Mouse (Mus musculus) heart, embryonic 13.5 days (tissue): Measurements from ENCODE around the gene Plagl1. TPM values are rescaled to one million over a fixed set of nuclear protein-coding genes. Genes with fewer than 3 reads are reported as not detected.

ENCODE experiments used
- ATAC-seq: fragments of 200-750 bp; cut with Nextera tagmentation; 2 replicates; pipeline ENCODE4 v1.8.0; 2017; ENCODE audit warnings: moderate TSS enrichment; ENCODE audit not compliant: insufficient number of reproducible peaks, low FRiP score, low TSS enrichment; ENCODE audit errors: extremely low read depth
- H3K27ac ChIP-seq: fragments of 300-500 bp; sonication (generic); replicated peaks from 2 replicates; pipeline ENCODE4 v1.5.1; 2015; ENCODE audit warnings: moderate library complexity, mild to moderate bottlenecking, inconsistent platforms
- H3K27me3 ChIP-seq: fragments of 300-500 bp; sonication (generic); replicated peaks from 2 replicates; pipeline ENCODE4 v1.6.1; 2015; ENCODE audit warnings: mild to moderate bottlenecking, inconsistent platforms
- H3K36me3 ChIP-seq: fragments of 300-500 bp; sonication (generic); 2 replicates; pipeline ENCODE4 v1.6.1; 2015; ENCODE audit warnings: mild to moderate bottlenecking, inconsistent platforms
- H3K4me1 ChIP-seq: fragments of 300-500 bp; sonication (generic); 2 replicates; pipeline ENCODE4 v1.6.1; 2015; ENCODE audit warnings: inconsistent platforms
- H3K4me2 ChIP-seq: fragments of 300-500 bp; sonication (generic); 2 replicates; pipeline ENCODE4 v1.6.1; 2015; ENCODE audit warnings: inconsistent platforms, mild to moderate bottlenecking, moderate library complexity
- H3K4me3 ChIP-seq: fragments of 300-500 bp; sonication (generic); 2 replicates; pipeline ENCODE4 v1.5.1; 2015; ENCODE audit warnings: moderate library complexity, mild to moderate bottlenecking, inconsistent platforms
- H3K9ac ChIP-seq: fragments of 300-500 bp; sonication (generic); 2 replicates; pipeline ENCODE4 v1.6.1; 2015; ENCODE audit warnings: inconsistent platforms, mild to moderate bottlenecking, moderate library complexity
- H3K9me3 ChIP-seq: fragments of 300-500 bp; sonication (generic); 2 replicates; pipeline ENCODE4 v1.6.1; 2016; ENCODE audit warnings: inconsistent platforms
- WGBS: fragments of 180-500 bp; shearing (Covaris S2); methylation state at CpG from one replicate; pipeline ENCODE4 v1.1.7; 2015; ENCODE audit warnings: mixed read lengths; 5-methylcytosine and 5-hydroxymethylcytosine counted together
- polyA plus RNA-seq: library from polyadenylated mRNA; unstranded; fragments of >200 nt; fragmentation: Nextera tagmentation; extraction: Ambion mirVana; gene quantifications from 2 replicates; pipeline ENCODE4 v1.2.1, GENCODE M21; 2015

The Plagl1 gene
- polyA plus RNA-seq, 1 experiment from 2014 or later: 217 TPM

DNA sequence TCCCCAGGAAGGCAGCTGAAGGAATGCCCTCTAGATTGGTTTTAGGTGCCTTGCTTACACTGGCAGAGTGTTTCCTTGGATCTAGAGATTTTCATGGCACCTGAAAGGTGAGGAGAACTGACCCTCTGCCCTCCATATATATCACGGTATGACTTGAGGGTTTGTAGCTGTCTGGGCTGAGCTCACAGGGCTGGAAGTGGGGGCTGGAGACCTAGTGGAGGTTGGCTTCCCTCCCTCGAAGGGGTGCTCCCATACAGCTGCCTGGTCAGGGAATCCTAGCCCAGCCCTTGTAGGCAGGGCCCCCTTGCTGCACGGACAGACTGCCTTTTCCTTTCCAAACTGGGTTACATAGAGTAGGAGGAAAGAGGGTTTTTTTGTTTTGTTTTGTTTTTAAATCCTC is 52.5 kb downstream of the Plagl1 start:
- peak overlapping the region; percentile 66 for H3K27ac ChIP-seq
- whole genome bisulfite sequencing: 29% methylated on average over 3 of the region's 3 CpGs

DNA sequence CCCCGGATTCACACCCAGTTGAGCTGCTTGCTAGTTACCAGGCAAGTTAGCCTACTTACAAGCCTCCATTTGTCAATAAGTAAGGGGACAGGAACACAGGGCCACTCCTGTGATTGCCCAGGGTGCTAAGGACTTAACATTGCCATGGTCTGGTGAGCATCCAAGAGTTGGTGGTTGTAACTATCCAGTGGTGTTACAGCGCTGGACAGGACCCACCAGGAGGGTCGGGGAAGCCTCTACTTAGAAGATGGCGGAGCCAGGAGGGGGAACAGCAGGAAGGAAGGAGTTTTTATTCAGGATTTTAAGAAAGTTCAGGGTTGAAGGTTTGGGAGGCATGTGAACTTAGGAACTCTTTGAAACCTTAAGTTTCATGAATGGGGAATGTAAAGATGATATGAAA is 53.3 kb downstream of the Plagl1 start:
- H3K36me3 ChIP-seq: peaks cover 55% of the 10 kb centered on the region
- no peak for ATAC-seq
- H3K27me3 ChIP-seq: no peaks in the 10 kb centered on the region
- no peaks in the 10 kb centered on the region for H3K9me3 ChIP-seq
- H3K4me2 ChIP-seq: no peak overlapping the region
- H3K9ac ChIP-seq: no peak overlapping the region
- H3K4me1 ChIP-seq: peaks cover 85% of the 10 kb centered on the region
- H3K27ac ChIP-seq: no peak overlapping the region
- whole genome bisulfite sequencing: 79% methylated on average over 4 of the region's 4 CpGs
- no peak overlapping the region for H3K4me3 ChIP-seq

More for the DNA sequence above, 52.5 kb downstream of the Plagl1 start:
- no peak for ATAC-seq
- Histone ChIP-seq H3K9me3 (no peaks in the 10 kb centered on the region), H3K27me3 (no peaks in the 10 kb centered on the region), H3K4me3 (no peak overlapping the region), H3K4me2 (no peak overlapping the region), H3K36me3 (peaks cover 54% of the 10 kb centered on the region), H3K9ac (peak overlapping the region; percentile 40), H3K4me1 (peaks cover 85% of the 10 kb centered on the region)

DNA sequence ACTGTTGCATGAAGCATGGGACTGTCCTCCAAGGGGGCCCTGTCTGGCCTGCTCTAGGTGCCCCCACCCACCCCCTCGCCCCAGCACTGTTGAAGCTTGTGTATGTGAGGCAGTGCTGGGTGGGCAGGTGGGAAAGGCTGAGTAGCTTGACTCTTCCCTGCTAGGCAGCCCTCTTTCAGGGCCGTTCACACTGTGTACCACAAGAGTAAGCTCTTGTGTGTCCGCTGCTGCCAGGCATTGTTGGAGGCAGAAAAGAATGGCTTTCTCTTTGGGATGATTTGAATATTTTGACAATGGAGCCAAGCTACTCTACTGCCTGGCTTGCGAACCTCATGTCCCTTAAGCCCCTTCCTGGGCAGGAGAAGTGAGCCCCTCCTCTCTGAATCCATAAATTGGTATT is 54.7 kb downstream of the Plagl1 start:
- H3K4me2 ChIP-seq: no peak overlapping the region
- no peak overlapping the region for H3K9ac ChIP-seq
- H3K4me3 ChIP-seq: no peak overlapping the region
- peaks cover 77% of the 10 kb centered on the region for H3K4me1 ChIP-seq
- no peaks in the 10 kb centered on the region for H3K27me3 ChIP-seq
- H3K9me3 ChIP-seq: no peaks in the 10 kb centered on the region
- H3K27ac ChIP-seq: peak overlapping the region; percentile 49; the same call in 1 of the 2 replicates
- whole genome bisulfite sequencing: 67% methylated on average over 4 of the region's 4 CpGs
- no peak for ATAC-seq
- H3K36me3 ChIP-seq: peaks cover 57% of the 10 kb centered on the region

- no peak overlapping the region for H3K4me3 ChIP-seq
- peak overlapping the region; percentile 90 for H3K27ac ChIP-seq
- H3K9me3 ChIP-seq: no peaks in the 10 kb centered on the region
- WGBS: 25% methylated on average over 9 of the region's 9 CpGs
- H3K27me3 ChIP-seq: no peaks in the 10 kb centered on the region
- H3K4me1 ChIP-seq: peaks cover 74% of the 10 kb centered on the region
- H3K9ac ChIP-seq: peak overlapping the region; percentile 51; the same call in 1 of the 2 replicates
- H3K4me2 ChIP-seq: peak overlapping the region; percentile 13
- peaks cover 72% of the 10 kb centered on the region for H3K36me3 ChIP-seq
- ATAC-seq: peak; percentile 19; the same call in 1 of the 2 replicates
These were observed 56.7 kb downstream of the Plagl1 start for GRCm38 (mm10) chr10:13116706-13117665.

- peak overlapping the region; percentile 90 for H3K27ac ChIP-seq
- H3K4me2 ChIP-seq: no peak overlapping the region
- H3K27me3 ChIP-seq: no peaks in the 10 kb centered on the region
- no peak for ATAC-seq
- H3K9me3 ChIP-seq: no peaks in the 10 kb centered on the region
- 55% methylated on average over 7 of the region's 7 CpGs for WGBS
- no peak overlapping the region for H3K9ac ChIP-seq
- peaks cover 62% of the 10 kb centered on the region for H3K4me1 ChIP-seq
- H3K36me3 ChIP-seq: peaks cover 64% of the 10 kb centered on the region
- no peak overlapping the region for H3K4me3 ChIP-seq
These were observed 57.9 kb downstream of the Plagl1 start for GRCm38 (mm10) chr10:13118024-13118769.

- H3K27me3 ChIP-seq: no peaks in the 10 kb centered on the region
- H3K4me2 ChIP-seq: no peak overlapping the region
- H3K4me1 ChIP-seq: peaks cover 60% of the 10 kb centered on the region
- peak overlapping the region; percentile 90; the same call in 1 of the 2 replicates for H3K27ac ChIP-seq
- ATAC-seq: no peak
- H3K4me3 ChIP-seq: no peak overlapping the region
- no peaks in the 10 kb centered on the region for H3K9me3 ChIP-seq
- no peak overlapping the region for H3K9ac ChIP-seq
- H3K36me3 ChIP-seq: peaks cover 66% of the 10 kb centered on the region
- WGBS: 55% methylated on average over 5 of the region's 5 CpGs
These were observed 58.4 kb downstream of the Plagl1 start for GRCm38 (mm10) chr10:13118770-13119102.

- H3K27me3 ChIP-seq: no peaks in the 10 kb centered on the region
- ATAC-seq: no peak
- 33% methylated on average over 2 of the region's 2 CpGs for WGBS
- H3K4me2 ChIP-seq: no peak overlapping the region
- no peak overlapping the region for H3K4me3 ChIP-seq
- H3K27ac ChIP-seq: peak overlapping the region; percentile 90; the same call in 1 of the 2 replicates
- peaks cover 66% of the 10 kb centered on the region for H3K36me3 ChIP-seq
- H3K9me3 ChIP-seq: no peaks in the 10 kb centered on the region
- no peak overlapping the region for H3K9ac ChIP-seq
- peaks cover 58% of the 10 kb centered on the region for H3K4me1 ChIP-seq
These were observed 59.0 kb downstream of the Plagl1 start for GRCm38 (mm10) chr10:13119300-13119699.

GRCm38 (mm10) chr10:13125811-13126210 is 65.5 kb downstream of the Plagl1 start:
- Histone ChIP-seq H3K27ac (no peak overlapping the region), H3K9me3 (no peaks in the 10 kb centered on the region), H3K4me2 (no peak overlapping the region), H3K36me3 (peaks cover 80% of the 10 kb centered on the region), H3K9ac (no peak overlapping the region), H3K4me3 (no peak overlapping the region), H3K4me1 (peaks cover 5% of the 10 kb centered on the region; the same call in 1 of the 2 replicates), H3K27me3 (no peaks in the 10 kb centered on the region)
- no peak for ATAC-seq
- WGBS: 48% methylated on average over 3 of the region's 3 CpGs

- no peak overlapping the region for H3K27ac ChIP-seq
- ATAC-seq: no peak
- no peak overlapping the region for H3K4me3 ChIP-seq
- H3K9me3 ChIP-seq: no peaks in the 10 kb centered on the region
- WGBS: 74% methylated on average over 13 of the region's 13 CpGs
- no peaks in the 10 kb centered on the region for H3K27me3 ChIP-seq
- peaks cover 73% of the 10 kb centered on the region for H3K36me3 ChIP-seq
- H3K4me1 ChIP-seq: no peaks in the 10 kb centered on the region
- no peak overlapping the region for H3K4me2 ChIP-seq
- H3K9ac ChIP-seq: no peak overlapping the region
These were observed 67.0 kb downstream of the Plagl1 start for GRCm38 (mm10) chr10:13127335-13127734.

DNA sequence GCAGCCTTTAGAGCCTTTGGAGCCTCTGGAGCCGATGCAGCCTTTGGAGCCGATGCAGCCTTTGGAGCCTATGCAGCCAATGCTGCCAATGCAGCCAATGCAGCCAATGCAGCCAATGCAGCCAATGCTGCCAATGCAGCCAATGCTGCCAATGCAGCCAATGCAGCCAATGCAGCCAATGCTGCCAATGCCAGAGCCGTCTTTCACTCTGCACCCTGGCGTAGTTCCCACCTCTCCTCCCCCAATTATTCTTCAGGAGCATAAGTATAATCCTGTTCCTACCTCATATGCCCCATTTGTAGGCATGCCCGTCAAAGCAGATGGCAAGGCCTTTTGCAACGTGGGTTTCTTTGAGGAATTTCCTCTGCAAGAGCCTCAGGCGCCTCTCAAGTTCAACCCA is 67.6 kb downstream of the Plagl1 start:
- Histone ChIP-seq H3K27ac (no peak overlapping the region), H3K4me2 (no peak overlapping the region), H3K27me3 (no peaks in the 10 kb centered on the region), H3K9ac (no peak overlapping the region), H3K4me1 (no peaks in the 10 kb centered on the region), H3K4me3 (no peak overlapping the region), H3K36me3 (peaks cover 73% of the 10 kb centered on the region), H3K9me3 (no peaks in the 10 kb centered on the region)
- ATAC-seq: no peak
- WGBS: 81% methylated on average over 7 of the region's 7 CpGs

GRCm38 (mm10) chr10:13133850-13134249 is 73.5 kb downstream of the Plagl1 start:
- Histone ChIP-seq H3K27ac (no peak overlapping the region), H3K27me3 (no peaks in the 10 kb centered on the region), H3K4me2 (no peak overlapping the region), H3K4me3 (no peak overlapping the region), H3K4me1 (0 out of 2 replicates have a peak, but pooled peaks cover 5% of the 10 kb centered on the region), H3K9ac (no peak overlapping the region), H3K9me3 (no peaks in the 10 kb centered on the region), H3K36me3 (peaks cover 18% of the 10 kb centered on the region)
- WGBS: 74% methylated on average over 4 of the region's 4 CpGs
- ATAC-seq: no peak
